Mouse (Mus musculus) C2C12 (cell line): ENCODE measurements around the gene Hcrtr1.

ENCODE experiments used
- CEBPB ChIP-seq: IDR thresholded peaks from one replicate; pipeline ENCODE4 v1.6.1; 2011; ENCODE audit warnings: low read depth, mild to moderate bottlenecking, control low read depth, moderate library complexity
- CTCF ChIP-seq: IDR thresholded peaks from one replicate; pipeline ENCODE4 v1.5.1; 2011; ENCODE audit not compliant: control insufficient read depth, insufficient read depth, insufficient read length
- MYOD1 ChIP-seq: IDR thresholded peaks from one replicate; pipeline ENCODE4 v1.6.1; 2011; ENCODE audit warnings: low read depth; ENCODE audit not compliant: control insufficient read depth, insufficient read length
- USF1 ChIP-seq: IDR thresholded peaks from one replicate; pipeline ENCODE4 v1.6.1; 2011; ENCODE audit warnings: low read depth, mild to moderate bottlenecking, control low read depth, moderate library complexity

- TF ChIP-seq CTCF (no peak), MYOD1 (no peak), CEBPB (no peak), USF1 (no peak)
Measured at GRCm38 (mm10) chr4:130110091-130110490, 29.1 kb downstream of the Hcrtr1 start.
